Mouse (Mus musculus): ENCODE measurements around the gene Atf6.

- TF ChIP-seq CTCF (IDR thresholded peaks at IDR 0.05; ENCODE audit: control insufficient read depth, insufficient read depth, insufficient read length) (no peak), MYOG (IDR thresholded peaks at IDR 0.05; ENCODE audit: control insufficient read depth, extremely low read depth, insufficient read length) (no peak)
Observed at GRCm38 (mm10) chr1:170896651-170897281, 29.2 kb upstream of the Atf6 start.

Measured in C2C12 (cell line).